Mouse (Mus musculus) hindbrain, embryonic 10.5 days (tissue): ENCODE measurements around the gene Carmil1. TPM values are rescaled to one million over a fixed set of nuclear protein-coding genes. Genes with fewer than 3 reads are reported as not detected.

Experiments
- DNase-seq: peaks from one replicate; pipeline ENCODE4 v3.0.0-alpha.2; 2017; ENCODE audit warnings: low spot score
- H3K27ac ChIP-seq: fragments of 300-500 bp; sonication (generic); 2 replicates; pipeline ENCODE4 v1.5.1; 2016; ENCODE audit warnings: mild to moderate bottlenecking, moderate library complexity
- H3K27me3 ChIP-seq: fragments of 300-500 bp; sonication (generic); 2 replicates; pipeline ENCODE4 v1.6.1; 2016; ENCODE audit warnings: mild to moderate bottlenecking; ENCODE audit not compliant: poor library complexity, insufficient read depth, severe bottlenecking
- H3K36me3 ChIP-seq: fragments of 300-500 bp; sonication (generic); 2 replicates; pipeline ENCODE4 v1.6.1; 2016; ENCODE audit warnings: mild to moderate bottlenecking, moderate library complexity
- H3K4me1 ChIP-seq: fragments of 300-500 bp; sonication (generic); replicated peaks from 2 replicates; pipeline ENCODE4 v1.6.1; 2016; ENCODE audit warnings: mild to moderate bottlenecking
- H3K4me3 ChIP-seq: fragments of 300-500 bp; sonication (generic); 2 replicates; pipeline ENCODE4 v1.5.1; 2016; ENCODE audit warnings: mild to moderate bottlenecking, moderate library complexity
- H3K9me3 ChIP-seq: fragments of 300-500 bp; sonication (generic); 2 replicates; pipeline ENCODE4 v1.6.1; 2016; ENCODE audit warnings: mild to moderate bottlenecking, moderate library complexity
- WGBS: fragments of 180-500 bp; shearing (Covaris S2); methylation state at CpG from one replicate; pipeline ENCODE4 v1.1.7; 2016; 5-methylcytosine and 5-hydroxymethylcytosine counted together
- polyA plus RNA-seq: library from polyadenylated mRNA; unstranded; fragments of >200 nt; fragmentation: Nextera tagmentation; extraction: Ambion mirVana; gene quantifications from 2 replicates; pipeline ENCODE4 v1.2.1, GENCODE M21; 2016

The Carmil1 gene
- polyA plus RNA-seq, 1 experiment from 2014 or later = 20.0 TPM

- H3K27me3 ChIP-seq = no peaks in the 10 kb centered on the region
- H3K4me1 ChIP-seq = no peaks in the 10 kb centered on the region
- H3K36me3 ChIP-seq = no peaks in the 10 kb centered on the region
- H3K4me3 ChIP-seq = no peak overlapping the region
- no peak for DNase-seq
- H3K9me3 ChIP-seq = no peaks in the 10 kb centered on the region
- H3K27ac ChIP-seq = no peak overlapping the region
- 75% methylated on average over 5 of the region's 5 CpGs for WGBS
Observed at GRCm38 (mm10) chr13:24055072-24055869, 225.3 kb downstream of the Carmil1 start.

GRCm38 (mm10) chr13:24051496-24051895 lies 229.1 kb downstream of the Carmil1 start:
- no peak overlapping the region for H3K4me3 ChIP-seq
- no peak overlapping the region for H3K27ac ChIP-seq
- 91% methylated on average over 2 of the region's 2 CpGs for WGBS
- H3K36me3 ChIP-seq = no peaks in the 10 kb centered on the region
- no peak for DNase-seq
- H3K27me3 ChIP-seq = no peaks in the 10 kb centered on the region
- H3K9me3 ChIP-seq = no peaks in the 10 kb centered on the region
- H3K4me1 ChIP-seq = no peaks in the 10 kb centered on the region

- no peaks in the 10 kb centered on the region for H3K36me3 ChIP-seq
- DNase-seq = no peak
- H3K27me3 ChIP-seq = no peaks in the 10 kb centered on the region
- H3K9me3 ChIP-seq = no peaks in the 10 kb centered on the region
- WGBS = 91% methylated on average over 5 of the region's 5 CpGs
- H3K4me3 ChIP-seq = no peak overlapping the region
- H3K4me1 ChIP-seq = peaks cover 4% of the 10 kb centered on the region; the same call in 1 of the 2 replicates
- H3K27ac ChIP-seq = no peak overlapping the region
Observed at GRCm38 (mm10) chr13:24050330-24050729, 230.3 kb downstream of the Carmil1 start.

GRCm38 (mm10) chr13:24049267-24050034 lies 231.1 kb downstream of the Carmil1 start:
- 87% methylated on average over 9 of the region's 9 CpGs for WGBS
- no peaks in the 10 kb centered on the region for H3K27me3 ChIP-seq
- no peak overlapping the region for H3K27ac ChIP-seq
- no peak for DNase-seq
- H3K4me1 ChIP-seq = peaks cover 11% of the 10 kb centered on the region; the same call in 1 of the 2 replicates
- H3K9me3 ChIP-seq = no peaks in the 10 kb centered on the region
- H3K4me3 ChIP-seq = no peak overlapping the region
- H3K36me3 ChIP-seq = no peaks in the 10 kb centered on the region

GRCm38 (mm10) chr13:24048611-24049010 lies 232.0 kb downstream of the Carmil1 start:
- Histone ChIP-seq H3K9me3 (no peaks in the 10 kb centered on the region), H3K4me3 (no peak overlapping the region), H3K27ac (no peak overlapping the region), H3K27me3 (no peaks in the 10 kb centered on the region), H3K36me3 (0 out of 2 replicates have a peak, but pooled peaks cover 2% of the 10 kb centered on the region), H3K4me1 (peaks cover 11% of the 10 kb centered on the region; the same call in 1 of the 2 replicates)
- WGBS = 97% methylated on average over 6 of the region's 6 CpGs
- DNase-seq = no peak

- 0 out of 2 replicates have a peak, but pooled peaks cover 6% of the 10 kb centered on the region for H3K36me3 ChIP-seq
- no peaks in the 10 kb centered on the region for H3K9me3 ChIP-seq
- no peak overlapping the region for H3K4me3 ChIP-seq
- H3K27ac ChIP-seq = no peak overlapping the region
- peaks cover 11% of the 10 kb centered on the region; the same call in 1 of the 2 replicates for H3K4me1 ChIP-seq
- no peaks in the 10 kb centered on the region for H3K27me3 ChIP-seq
- 65% methylated on average over 3 of the region's 3 CpGs for WGBS
- no peak for DNase-seq
Observed at GRCm38 (mm10) chr13:24045271-24045670, 235.3 kb downstream of the Carmil1 start.

- WGBS = 88% methylated on average over 7 of the region's 7 CpGs
Observed at GRCm38 (mm10) chr13:24040221-24040620, 240.4 kb downstream of the Carmil1 start.

GRCm38 (mm10) chr13:24037502-24037901 lies 243.1 kb downstream of the Carmil1 start:
- WGBS = 92% methylated on average over 3 of the region's 3 CpGs
- no peaks in the 10 kb centered on the region for H3K9me3 ChIP-seq

More at GRCm38 (mm10) chr13:24040221-24040620, 240.4 kb downstream of the Carmil1 start:
- Histone ChIP-seq H3K27ac (no peak overlapping the region), H3K27me3 (no peaks in the 10 kb centered on the region), H3K4me3 (no peak overlapping the region), H3K9me3 (no peaks in the 10 kb centered on the region), H3K4me1 (peaks cover 6% of the 10 kb centered on the region; the same call in 1 of the 2 replicates), H3K36me3 (0 out of 2 replicates have a peak, but pooled peaks cover 6% of the 10 kb centered on the region)
- no peak for DNase-seq

GRCm38 (mm10) chr13:24036150-24036549 lies 244.4 kb downstream of the Carmil1 start:
- no peaks in the 10 kb centered on the region for H3K4me1 ChIP-seq
- WGBS = 70% methylated on average over 18 of the region's 18 CpGs
- no peak overlapping the region for H3K27ac ChIP-seq

More at GRCm38 (mm10) chr13:24037502-24037901, 243.1 kb downstream of the Carmil1 start:
- H3K4me1 ChIP-seq = no peaks in the 10 kb centered on the region
- no peak for DNase-seq
- H3K4me3 ChIP-seq = no peak overlapping the region
- no peak overlapping the region for H3K27ac ChIP-seq
- H3K27me3 ChIP-seq = no peaks in the 10 kb centered on the region
- no peaks in the 10 kb centered on the region for H3K36me3 ChIP-seq

GRCm38 (mm10) chr13:24027191-24028170 lies 253.1 kb downstream of the Carmil1 start:
- no peak overlapping the region for H3K4me3 ChIP-seq
- no peak overlapping the region for H3K27ac ChIP-seq
- H3K9me3 ChIP-seq = no peaks in the 10 kb centered on the region
- H3K4me1 ChIP-seq = no peaks in the 10 kb centered on the region
- H3K27me3 ChIP-seq = no peaks in the 10 kb centered on the region
- no peak for DNase-seq
- WGBS = 75% methylated on average over 5 of the region's 5 CpGs
- H3K36me3 ChIP-seq = no peaks in the 10 kb centered on the region

More at GRCm38 (mm10) chr13:24036150-24036549, 244.4 kb downstream of the Carmil1 start:
- Histone ChIP-seq H3K9me3 (no peaks in the 10 kb centered on the region), H3K36me3 (no peaks in the 10 kb centered on the region), H3K27me3 (no peaks in the 10 kb centered on the region), H3K4me3 (no peak overlapping the region)
- no peak for DNase-seq

GRCm38 (mm10) chr13:24018515-24018914 lies 262.1 kb downstream of the Carmil1 start:
- no peaks in the 10 kb centered on the region for H3K36me3 ChIP-seq

GRCm38 (mm10) chr13:24005528-24005927 lies 275.1 kb downstream of the Carmil1 start:
- no peaks in the 10 kb centered on the region for H3K4me1 ChIP-seq
- no peaks in the 10 kb centered on the region for H3K27me3 ChIP-seq
- no peaks in the 10 kb centered on the region for H3K9me3 ChIP-seq
- DNase-seq = no peak
- H3K27ac ChIP-seq = no peak overlapping the region
- H3K4me3 ChIP-seq = no peak overlapping the region
- no peaks in the 10 kb centered on the region for H3K36me3 ChIP-seq
- 86% methylated on average over 2 of the region's 2 CpGs for WGBS

More at GRCm38 (mm10) chr13:24018515-24018914, 262.1 kb downstream of the Carmil1 start:
- H3K27ac ChIP-seq = no peak overlapping the region
- DNase-seq = no peak
- 87% methylated on average over 4 of the region's 4 CpGs for WGBS
- H3K27me3 ChIP-seq = no peaks in the 10 kb centered on the region
- no peak overlapping the region for H3K4me3 ChIP-seq
- no peaks in the 10 kb centered on the region for H3K9me3 ChIP-seq
- H3K4me1 ChIP-seq = no peaks in the 10 kb centered on the region
